Mouse (Mus musculus): ENCODE results near the gene Chrnb2. TPM values are rescaled to one million over a fixed set of nuclear protein-coding genes. Genes with fewer than 3 reads are reported as not detected.

Chrnb2 gene
- polyA plus RNA-seq, 1 experiment = 2.8 TPM

DNA sequence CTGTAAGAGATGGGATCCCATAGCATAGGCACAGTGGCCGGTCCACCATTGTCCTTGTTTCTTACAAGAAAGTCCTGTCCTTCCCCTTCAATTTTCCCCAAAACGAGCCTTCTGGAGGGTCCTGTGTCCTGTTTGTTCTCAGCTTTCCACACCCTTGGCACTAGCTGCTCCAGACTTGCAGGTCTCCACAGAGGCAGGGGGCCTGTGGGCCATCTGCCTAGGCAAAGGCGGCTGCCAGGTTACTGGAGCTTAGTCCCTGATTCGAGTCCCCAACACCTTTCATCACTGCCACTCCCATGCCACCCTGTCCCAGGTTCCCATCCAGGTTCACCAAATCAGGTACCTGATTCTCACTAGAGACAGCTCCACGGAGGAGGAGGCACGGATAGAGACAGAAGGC lies 9.1 kb downstream of the Chrnb2 start:
- Histone ChIP-seq H3K27me3 (ENCODE audit: control insufficient read depth, insufficient read depth, low read length) (no peaks in the 10 kb centered on the region), H3K4me3 (ENCODE audit: control insufficient read depth, insufficient read depth, low read length) (no peak overlapping the region), H3K27ac (ENCODE audit: control insufficient read depth, insufficient read depth, low read length) (no peak overlapping the region), H3K36me3 (ENCODE audit: control insufficient read depth, insufficient read depth, low read length) (peaks cover 6% of the 10 kb centered on the region; the same call in 1 of the 2 replicates), H3K4me1 (replicated peaks; ENCODE audit: control insufficient read depth, insufficient read depth, low read length) (no peaks in the 10 kb centered on the region)
- DNase-seq = no peak
- TF ChIP-seq POLR2A (IDR thresholded peaks at IDR 0.05; ENCODE audit: control insufficient read depth, extremely low read depth, insufficient read depth, low read length, poor library complexity) (no peak), CTCF (IDR thresholded peaks at IDR 0.05; ENCODE audit: borderline replicate concordance, control insufficient read depth, extremely low read depth, insufficient read depth, low read length, poor library complexity) (no peak)
- WGBS = 82% methylated on average over 6 of the region's 6 CpGs

DNA sequence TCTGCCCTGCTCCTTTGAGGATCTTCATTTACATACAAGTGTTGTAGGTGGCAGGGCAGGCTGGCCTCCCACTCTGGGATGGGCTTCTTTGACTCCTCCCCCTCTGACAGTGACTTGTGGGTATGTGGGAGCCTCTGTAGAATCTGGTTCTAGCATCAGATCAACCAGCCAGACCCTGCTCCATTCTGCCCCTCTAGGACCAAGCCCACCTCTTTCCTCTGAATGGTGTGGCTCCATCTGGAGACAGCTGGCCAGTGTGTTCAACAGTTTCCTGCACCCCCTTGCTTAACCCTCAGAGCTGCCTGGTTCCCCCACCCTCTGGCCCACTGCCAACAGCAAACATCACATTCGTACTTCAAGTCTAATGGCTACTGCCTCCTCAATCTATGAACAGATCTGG lies 12.1 kb downstream of the Chrnb2 start:
- H3K36me3 ChIP-seq (ENCODE audit: control insufficient read depth, insufficient read depth, low read length) = peaks cover 22% of the 10 kb centered on the region
- WGBS = 41% methylated on average over 1 of the region's 1 CpGs
- no peak for TF ChIP-seq POLR2A (IDR thresholded peaks at IDR 0.05; ENCODE audit: control insufficient read depth, extremely low read depth, insufficient read depth, low read length, poor library complexity)
- TF ChIP-seq CTCF (IDR thresholded peaks at IDR 0.05; ENCODE audit: borderline replicate concordance, control insufficient read depth, extremely low read depth, insufficient read depth, low read length, poor library complexity) = no peak
- no peaks in the 10 kb centered on the region for H3K4me1 ChIP-seq (replicated peaks; ENCODE audit: control insufficient read depth, insufficient read depth, low read length)
- no peak overlapping the region for H3K4me3 ChIP-seq (ENCODE audit: control insufficient read depth, insufficient read depth, low read length)
- no peak for DNase-seq
- H3K27me3 ChIP-seq (ENCODE audit: control insufficient read depth, insufficient read depth, low read length) = no peaks in the 10 kb centered on the region
- H3K27ac ChIP-seq (ENCODE audit: control insufficient read depth, insufficient read depth, low read length) = no peak overlapping the region

DNA sequence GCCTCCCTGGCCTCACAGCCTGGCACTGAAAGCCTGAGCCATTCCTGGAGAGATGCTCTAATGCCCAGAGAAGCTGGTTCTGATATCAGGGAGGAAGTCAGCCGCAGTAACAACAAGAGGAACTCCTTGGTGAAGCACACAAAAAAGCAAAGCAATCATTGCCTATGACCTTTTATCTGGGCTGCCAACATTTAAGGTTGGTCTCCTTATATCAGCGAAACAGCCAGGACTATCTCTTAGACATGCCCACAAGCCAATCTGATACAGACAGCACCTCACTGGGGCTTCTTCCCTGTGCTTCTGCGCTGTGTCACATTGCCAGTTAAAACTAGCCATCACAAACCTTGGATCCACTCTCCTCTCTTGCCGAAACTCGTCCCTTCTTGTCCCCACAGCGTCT lies 25.9 kb downstream of the Chrnb2 start:
- H3K27me3 ChIP-seq (ENCODE audit: control insufficient read depth, insufficient read depth, low read length) = no peaks in the 10 kb centered on the region
- H3K27ac ChIP-seq (ENCODE audit: control insufficient read depth, insufficient read depth, low read length) = no peak overlapping the region
- no peaks in the 10 kb centered on the region for H3K4me1 ChIP-seq (replicated peaks; ENCODE audit: control insufficient read depth, insufficient read depth, low read length)
- WGBS = 90% methylated on average over 6 of the region's 6 CpGs
- no peak for DNase-seq
- TF ChIP-seq CTCF (IDR thresholded peaks at IDR 0.05; ENCODE audit: borderline replicate concordance, control insufficient read depth, extremely low read depth, insufficient read depth, low read length, poor library complexity) (no peak), POLR2A (IDR thresholded peaks at IDR 0.05; ENCODE audit: control insufficient read depth, extremely low read depth, insufficient read depth, low read length, poor library complexity) (no peak)
- no peak overlapping the region for H3K4me3 ChIP-seq (ENCODE audit: control insufficient read depth, insufficient read depth, low read length)
- H3K36me3 ChIP-seq (ENCODE audit: control insufficient read depth, insufficient read depth, low read length) = peaks cover 76% of the 10 kb centered on the region

DNA sequence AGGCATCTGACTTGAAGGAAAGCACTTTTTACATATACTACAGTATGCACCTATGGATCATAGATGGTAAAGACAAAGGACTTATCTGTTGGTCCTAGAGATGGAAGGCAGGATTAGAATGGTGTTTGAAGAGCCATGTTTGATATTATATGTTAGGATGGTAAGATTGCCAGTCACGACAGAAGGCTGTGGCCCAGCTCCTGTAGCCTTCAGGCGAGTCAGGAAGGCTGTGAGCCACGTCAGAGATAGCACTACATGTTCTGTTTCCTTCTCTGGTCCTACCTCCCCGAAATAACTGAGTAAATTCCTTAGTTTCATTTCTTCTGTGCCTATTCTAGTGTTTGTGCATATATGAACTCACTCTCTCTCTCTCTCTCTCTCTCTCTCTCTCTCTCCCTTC lies 32.3 kb downstream of the Chrnb2 start:
- H3K27me3 ChIP-seq (ENCODE audit: control insufficient read depth, insufficient read depth, low read length) = no peaks in the 10 kb centered on the region
- 73% methylated on average over 4 of the region's 4 CpGs for WGBS
- peaks cover 16% of the 10 kb centered on the region for H3K36me3 ChIP-seq (ENCODE audit: control insufficient read depth, insufficient read depth, low read length)
- H3K27ac ChIP-seq (ENCODE audit: control insufficient read depth, insufficient read depth, low read length) = no peak overlapping the region
- no peak for TF ChIP-seq POLR2A (IDR thresholded peaks at IDR 0.05; ENCODE audit: control insufficient read depth, extremely low read depth, insufficient read depth, low read length, poor library complexity)
- no peak for TF ChIP-seq CTCF (IDR thresholded peaks at IDR 0.05; ENCODE audit: borderline replicate concordance, control insufficient read depth, extremely low read depth, insufficient read depth, low read length, poor library complexity)
- peaks cover 6% of the 10 kb centered on the region for H3K4me1 ChIP-seq (replicated peaks; ENCODE audit: control insufficient read depth, insufficient read depth, low read length)
- H3K4me3 ChIP-seq (ENCODE audit: control insufficient read depth, insufficient read depth, low read length) = no peak overlapping the region
- no peak for DNase-seq

DNA sequence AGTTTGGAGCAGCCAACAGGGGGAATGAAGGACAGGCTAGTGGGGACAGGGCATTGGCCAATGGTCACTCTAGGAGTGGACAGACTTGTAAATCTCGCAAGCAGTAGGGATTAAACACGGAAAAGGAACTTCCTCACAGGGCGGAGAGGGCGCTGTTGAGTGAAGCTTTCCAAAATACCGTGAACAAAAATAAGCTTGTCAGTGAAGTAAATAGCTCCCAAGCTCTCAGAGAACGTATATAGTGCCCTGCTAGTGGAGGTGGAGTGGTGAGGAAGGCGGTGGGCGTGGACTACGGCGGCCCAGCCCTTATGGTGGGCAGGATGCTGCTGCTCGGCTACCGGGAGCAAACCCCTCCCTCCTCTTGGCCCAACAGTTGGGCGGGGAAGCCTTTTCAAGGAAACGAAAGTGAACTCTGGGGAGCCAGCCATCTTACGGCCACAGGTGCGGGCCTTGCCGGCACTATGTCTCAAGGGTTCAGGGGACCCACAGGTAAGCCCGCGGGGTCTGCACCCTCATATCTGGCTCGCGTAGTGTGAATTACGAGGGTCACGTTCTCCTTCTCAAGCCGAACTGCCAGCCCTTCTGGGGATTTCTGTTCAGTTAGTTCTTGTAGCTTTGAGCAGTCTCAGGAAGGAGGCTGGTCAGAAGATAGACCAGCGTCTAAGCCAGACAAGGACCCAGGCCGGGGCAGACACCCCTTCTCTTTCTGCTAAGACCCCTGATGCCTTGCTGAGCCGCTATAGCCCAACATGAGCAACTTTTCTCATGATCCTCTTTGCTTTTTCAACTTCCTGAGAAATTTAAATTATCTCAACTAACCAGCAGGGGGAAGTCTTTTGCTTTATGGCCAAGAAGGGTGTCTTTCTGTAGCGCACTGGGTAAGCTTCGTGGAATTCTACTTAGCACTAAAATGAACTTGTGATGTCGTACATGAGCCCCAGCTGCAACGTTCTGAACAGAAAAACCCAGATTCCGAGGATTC lies 33.8 kb downstream of the Chrnb2 start:
- peaks cover 4% of the 10 kb centered on the region for H3K36me3 ChIP-seq (ENCODE audit: control insufficient read depth, insufficient read depth, low read length)
- no peaks in the 10 kb centered on the region for H3K27me3 ChIP-seq (ENCODE audit: control insufficient read depth, insufficient read depth, low read length)
- WGBS = under 1% methylated on average over 32 of the region's 32 CpGs
- peak overlapping the region; percentile 90 for H3K4me3 ChIP-seq (ENCODE audit: control insufficient read depth, insufficient read depth, low read length)
- H3K4me1 ChIP-seq (replicated peaks; ENCODE audit: control insufficient read depth, insufficient read depth, low read length) = peaks cover 6% of the 10 kb centered on the region
- peak; percentile 90 for DNase-seq
- peak overlapping the region; percentile 82 for H3K27ac ChIP-seq (ENCODE audit: control insufficient read depth, insufficient read depth, low read length)
- TF ChIP-seq CTCF (IDR thresholded peaks at IDR 0.05; ENCODE audit: borderline replicate concordance, control insufficient read depth, extremely low read depth, insufficient read depth, low read length, poor library complexity) (peak; percentile 29; the same call in 1 of the 2 replicates), POLR2A (IDR thresholded peaks at IDR 0.05; ENCODE audit: control insufficient read depth, extremely low read depth, insufficient read depth, low read length, poor library complexity) (peak; percentile 81)

DNA sequence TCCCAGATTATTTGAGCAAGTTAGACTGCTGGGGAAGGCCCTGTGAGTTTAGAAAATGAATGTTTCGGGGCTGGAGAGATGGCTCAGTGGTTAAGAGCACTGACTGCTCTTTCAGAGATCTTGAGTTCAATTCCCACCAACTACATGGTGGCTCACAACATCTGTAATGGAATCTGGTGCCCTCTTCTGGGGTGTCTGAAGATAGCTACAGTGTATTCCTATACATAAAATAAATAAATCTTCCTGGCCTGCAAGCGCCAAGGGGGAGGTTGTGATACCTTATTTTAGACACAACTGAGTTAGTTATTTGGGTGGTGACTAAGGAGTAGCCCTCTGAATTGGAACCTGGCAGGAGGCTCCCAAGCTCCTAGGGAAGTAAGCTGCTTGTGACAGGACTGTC lies 35.6 kb downstream of the Chrnb2 start:
- H3K36me3 ChIP-seq (ENCODE audit: control insufficient read depth, insufficient read depth, low read length) = no peaks in the 10 kb centered on the region
- no peaks in the 10 kb centered on the region for H3K27me3 ChIP-seq (ENCODE audit: control insufficient read depth, insufficient read depth, low read length)
- 83% methylated on average over 2 of the region's 2 CpGs for WGBS
- H3K4me3 ChIP-seq (ENCODE audit: control insufficient read depth, insufficient read depth, low read length) = no peak overlapping the region
- H3K4me1 ChIP-seq (replicated peaks; ENCODE audit: control insufficient read depth, insufficient read depth, low read length) = peaks cover 6% of the 10 kb centered on the region
- H3K27ac ChIP-seq (ENCODE audit: control insufficient read depth, insufficient read depth, low read length) = no peak overlapping the region
- DNase-seq = no peak
- TF ChIP-seq CTCF (IDR thresholded peaks at IDR 0.05; ENCODE audit: borderline replicate concordance, control insufficient read depth, extremely low read depth, insufficient read depth, low read length, poor library complexity) (no peak), POLR2A (IDR thresholded peaks at IDR 0.05; ENCODE audit: control insufficient read depth, extremely low read depth, insufficient read depth, low read length, poor library complexity) (no peak)

Measured in thymus, adult 2 months (tissue).